Mouse (Mus musculus): ENCODE measurements at regions not wholly inside any gene's neighbourhood (a gene's known extent, or its start where the extent isn't known, plus 50 kb on each side); places are given as distances from the start of the nearest gene placed in this dataset.

- DNase-seq: peak; percentile 34 to 43
Observed at GRCm38 (mm10) chr12:119102106-119102505, 135.9 kb upstream of the Abcb5 start.

- DNase-seq: no peak
Observed at GRCm38 (mm10) chr12:119099736-119100135, 133.5 kb upstream of the Abcb5 start.

- no peak for DNase-seq
Observed at GRCm38 (mm10) chr12:119097814-119098213, 131.6 kb upstream of the Abcb5 start.

GRCm38 (mm10) chr12:119094314-119094713 lies 128.1 kb upstream of the Abcb5 start:
- DNase-seq: no peak

- no peak for DNase-seq
Observed at GRCm38 (mm10) chr12:119093402-119093801, 127.2 kb upstream of the Abcb5 start.

GRCm38 (mm10) chr12:119089292-119089691 lies 123.1 kb upstream of the Abcb5 start:
- no peak for DNase-seq

GRCm38 (mm10) chr12:119088666-119089065 lies 122.4 kb upstream of the Abcb5 start:
- DNase-seq: no peak

- DNase-seq: peak; percentile 50 to 55
Observed at GRCm38 (mm10) chr12:119084814-119085213, 118.6 kb upstream of the Abcb5 start.

GRCm38 (mm10) chr12:119082781-119083180 lies 116.6 kb upstream of the Abcb5 start:
- peak in 1 of 2 experiments; percentile 17 for DNase-seq

GRCm38 (mm10) chr12:119075825-119076224 lies 109.6 kb upstream of the Abcb5 start:
- DNase-seq: no peak

- no peak for DNase-seq
Observed at GRCm38 (mm10) chr12:119074742-119075478, 108.7 kb upstream of the Abcb5 start.

GRCm38 (mm10) chr12:119074147-119074546 lies 107.9 kb upstream of the Abcb5 start:
- DNase-seq: no peak

GRCm38 (mm10) chr12:119070963-119071362 lies 104.7 kb upstream of the Abcb5 start:
- peak; percentile 52 to 82 for DNase-seq

- DNase-seq: peak in 1 of 2 experiments; percentile 45
Observed at GRCm38 (mm10) chr12:119070446-119070845, 104.2 kb upstream of the Abcb5 start.

GRCm38 (mm10) chr12:119069747-119070146 lies 103.5 kb upstream of the Abcb5 start:
- DNase-seq: no peak

GRCm38 (mm10) chr12:119068079-119068478 lies 101.9 kb upstream of the Abcb5 start:
- DNase-seq: no peak

- DNase-seq: peak; percentile 34 to 64
Observed at GRCm38 (mm10) chr12:119062931-119063330, 96.7 kb upstream of the Abcb5 start.

GRCm38 (mm10) chr12:119062490-119062889 lies 96.3 kb upstream of the Abcb5 start:
- no peak for DNase-seq

GRCm38 (mm10) chr12:119054560-119054959 lies 88.3 kb upstream of the Abcb5 start:
- DNase-seq: no peak

GRCm38 (mm10) chr12:119051692-119052379 lies 85.6 kb upstream of the Abcb5 start:
- DNase-seq: no peak

GRCm38 (mm10) chr12:119038306-119038705 lies 72.1 kb upstream of the Abcb5 start:
- no peak for DNase-seq

GRCm38 (mm10) chr12:119034828-119035227 lies 68.6 kb upstream of the Abcb5 start:
- DNase-seq: no peak

GRCm38 (mm10) chr12:119028711-119029110 lies 62.5 kb upstream of the Abcb5 start:
- peak in 1 of 2 experiments; percentile 48 for DNase-seq

- DNase-seq: no peak
Observed at GRCm38 (mm10) chr12:119028161-119028560, 61.9 kb upstream of the Abcb5 start.
